Mouse (Mus musculus) neural tube, embryonic 11.5 days (tissue): ENCODE data around the gene Sag. TPM values are rescaled to one million over a fixed set of nuclear protein-coding genes. Genes with fewer than 3 reads are reported as not detected.

Experiments
- ATAC-seq: fragments of 200-750 bp; cut with Nextera tagmentation; 2 replicates; pipeline ENCODE4 v1.8.0; 2017; ENCODE audit warnings: moderate number of reproducible peaks, mild to moderate bottlenecking, moderate TSS enrichment, moderate library complexity; ENCODE audit not compliant: insufficient read depth, low FRiP score, low TSS enrichment
- DNase-seq: peaks from one replicate; pipeline ENCODE4 v3.0.0-alpha.2; 2015; ENCODE audit warnings: low spot score
- H3K27ac ChIP-seq: fragments of 300-500 bp; sonication (generic); 2 replicates; pipeline ENCODE4 v1.5.1; 2014; ENCODE audit warnings: low read depth, mild to moderate bottlenecking, low read length
- H3K27me3 ChIP-seq: fragments of 300-500 bp; sonication (generic); 2 replicates; pipeline ENCODE4 v1.6.1; 2014; ENCODE audit warnings: mild to moderate bottlenecking, low read length, mixed read lengths; ENCODE audit not compliant: control insufficient read depth, insufficient read depth
- H3K36me3 ChIP-seq: fragments of 300-500 bp; sonication (generic); 2 replicates; pipeline ENCODE4 v1.6.1; 2014; ENCODE audit warnings: mild to moderate bottlenecking, low read length, moderate library complexity, mixed read lengths; ENCODE audit not compliant: control insufficient read depth, insufficient read depth
- H3K4me1 ChIP-seq: fragments of 300-500 bp; sonication (generic); 2 replicates; pipeline ENCODE4 v1.6.1; 2014; ENCODE audit warnings: low read length, mixed read lengths; ENCODE audit not compliant: control insufficient read depth, insufficient read depth
- H3K4me2 ChIP-seq: fragments of 300-500 bp; sonication (generic); 2 replicates; pipeline ENCODE4 v1.6.1; 2014; ENCODE audit warnings: low read depth, mild to moderate bottlenecking, moderate library complexity
- H3K4me3 ChIP-seq: fragments of 300-500 bp; sonication (generic); 2 replicates; pipeline ENCODE4 v1.5.1; 2014; ENCODE audit warnings: low read depth, low read length
- H3K9ac ChIP-seq: fragments of 300-500 bp; sonication (generic); 2 replicates; pipeline ENCODE4 v1.6.1; 2014; ENCODE audit warnings: mild to moderate bottlenecking, low read length
- H3K9me3 ChIP-seq: fragments of 300-500 bp; sonication (generic); 2 replicates; pipeline ENCODE4 v1.6.1; 2016; ENCODE audit warnings: low read length; ENCODE audit not compliant: control insufficient read depth
- WGBS: fragments of 180-500 bp; shearing (Covaris S2); extraction: QIAGEN DNeasy Blood & Tissue Kit; methylation state at CpG from one replicate; pipeline ENCODE4 v1.1.7; 2014; 5-methylcytosine and 5-hydroxymethylcytosine counted together
- polyA plus RNA-seq: library from polyadenylated mRNA; unstranded; fragments of >200 nt; fragmentation: Nextera tagmentation; extraction: Ambion mirVana; gene quantifications from 2 replicates; pipeline ENCODE4 v1.2.1, GENCODE M21; 2014

Sag gene
- polyA plus RNA-seq, 1 experiment from 2014 or later: 1.8 TPM

- DNase-seq: no peak
- ATAC-seq: no peak
- Histone ChIP-seq H3K27ac (no peak overlapping the region), H3K36me3 (no peaks in the 10 kb centered on the region), H3K4me3 (no peak overlapping the region), H3K4me1 (no peaks in the 10 kb centered on the region), H3K27me3 (no peaks in the 10 kb centered on the region), H3K4me2 (no peak overlapping the region), H3K9me3 (no peaks in the 10 kb centered on the region), H3K9ac (no peak overlapping the region)
- WGBS: 75% methylated on average over 1 of the region's 1 CpGs
These were observed 87.5 kb downstream of the Sag start for GRCm38 (mm10) chr1:87890960-87891359.

GRCm38 (mm10) chr1:87891634-87892033 is 88.2 kb downstream of the Sag start:
- H3K4me2 ChIP-seq: no peak overlapping the region
- H3K4me3 ChIP-seq: no peak overlapping the region
- no peak overlapping the region for H3K27ac ChIP-seq
- H3K36me3 ChIP-seq: no peaks in the 10 kb centered on the region
- ATAC-seq: no peak
- WGBS: 95% methylated on average over 4 of the region's 4 CpGs
- no peak for DNase-seq
- no peaks in the 10 kb centered on the region for H3K4me1 ChIP-seq
- H3K9me3 ChIP-seq: no peaks in the 10 kb centered on the region
- no peak overlapping the region for H3K9ac ChIP-seq
- H3K27me3 ChIP-seq: no peaks in the 10 kb centered on the region

GRCm38 (mm10) chr1:87892499-87892898 is 89.0 kb downstream of the Sag start:
- no peak for DNase-seq
- Histone ChIP-seq H3K9ac (no peak overlapping the region), H3K36me3 (no peaks in the 10 kb centered on the region), H3K27me3 (no peaks in the 10 kb centered on the region), H3K4me3 (no peak overlapping the region), H3K9me3 (no peaks in the 10 kb centered on the region), H3K4me1 (no peaks in the 10 kb centered on the region), H3K27ac (no peak overlapping the region), H3K4me2 (no peak overlapping the region)
- no peak for ATAC-seq
- 75% methylated on average over 2 of the region's 2 CpGs for WGBS

- WGBS: 86% methylated on average over 4 of the region's 4 CpGs
- Histone ChIP-seq H3K4me3 (no peak overlapping the region), H3K27me3 (no peaks in the 10 kb centered on the region), H3K9ac (no peak overlapping the region), H3K36me3 (no peaks in the 10 kb centered on the region), H3K9me3 (no peaks in the 10 kb centered on the region), H3K27ac (no peak overlapping the region), H3K4me2 (no peak overlapping the region), H3K4me1 (no peaks in the 10 kb centered on the region)
- DNase-seq (no peak), ATAC-seq (no peak)
These were observed 89.9 kb downstream of the Sag start for GRCm38 (mm10) chr1:87893414-87893813.

Other genes with a start within 250 kb of the Sag start
- gene Ngef, start 229.8 kb upstream of the Sag start, polyA plus RNA-seq: 1.6 and 1.9 TPM in 2 replicates
- gene Inpp5d, start 183.4 kb upstream of the Sag start, polyA plus RNA-seq: 4.6 and 5.7 TPM in 2 replicates
- 38.0 and 40.8 TPM in 2 replicates for gene Atg16l1, start 47.8 kb upstream of the Sag start, polyA plus RNA-seq
- 39.7 and 40.1 TPM in 2 replicates for gene Dgkd, start 49.6 kb downstream of the Sag start, polyA plus RNA-seq
- gene Usp40, start 204.9 kb downstream of the Sag start, polyA plus RNA-seq: 29.4 and 31.2 TPM in 2 replicates